Mouse (Mus musculus) myocyte (in vitro differentiated cells): ENCODE measurements around the gene Clec1a.

ENCODE experiments used
- CEBPB ChIP-seq: IDR thresholded peaks from 2 replicates; pipeline ENCODE4 v1.6.1; 2011; ENCODE audit warnings: mild to moderate bottlenecking, moderate library complexity; ENCODE audit not compliant: poor library complexity, insufficient read depth, severe bottlenecking
- E2F4 ChIP-seq: IDR thresholded peaks from one replicate; pipeline ENCODE4 v1.6.1; 2011; ENCODE audit warnings: mild to moderate bottlenecking, control low read depth, moderate library complexity; ENCODE audit not compliant: insufficient read depth
- MAX ChIP-seq: IDR thresholded peaks from one replicate; pipeline ENCODE4 v1.6.1; 2011; ENCODE audit warnings: low read depth, mild to moderate bottlenecking, control low read depth
- MYOD1 ChIP-seq, 3 experiments: IDR thresholded peaks; one replicate each; pipeline ENCODE4 v1.6.1; 2011; ENCODE audit warnings: control low read depth in 2 of 3, low read depth in 2 of 3, mild to moderate bottlenecking in 2 of 3, moderate library complexity in 1 of 3; ENCODE audit not compliant: insufficient read length in 2 of 3, control insufficient read depth in 1 of 3
- POLR2A ChIP-seq: IDR thresholded peaks from one replicate; pipeline ENCODE4 v1.6.1; 2011; ENCODE audit warnings: low read depth, mild to moderate bottlenecking, control low read depth, moderate library complexity; ENCODE audit not compliant: insufficient read length
- POLR2AphosphoS2 ChIP-seq: IDR thresholded peaks from one replicate; pipeline ENCODE4 v1.6.1; 2011; ENCODE audit warnings: low read depth, control low read depth; ENCODE audit not compliant: insufficient read length
- REST ChIP-seq: IDR thresholded peaks from one replicate; pipeline ENCODE4 v1.6.1; 2011; ENCODE audit warnings: mild to moderate bottlenecking, control low read depth, moderate library complexity; ENCODE audit not compliant: insufficient read depth, insufficient read length
- SRF ChIP-seq: IDR thresholded peaks from one replicate; pipeline ENCODE4 v1.6.1; 2011; ENCODE audit warnings: low read depth; ENCODE audit not compliant: control insufficient read depth, insufficient read length
- TCF12 ChIP-seq: IDR thresholded peaks from one replicate; pipeline ENCODE4 v1.6.1; 2011; ENCODE audit warnings: mild to moderate bottlenecking, control low read depth; ENCODE audit not compliant: poor library complexity, insufficient read depth, severe bottlenecking
- USF1 ChIP-seq: IDR thresholded peaks from one replicate; pipeline ENCODE4 v1.6.1; 2011; ENCODE audit warnings: low read depth, mild to moderate bottlenecking, control low read depth, moderate library complexity

GRCm38 (mm10) chr6:129423734-129424072 lies 28.1 kb downstream of the Clec1a start:
- TF ChIP-seq SRF (no peak), POLR2A (no peak), CEBPB (no peak), E2F4 (no peak), MAX (no peak), TCF12 (no peak), MYOD1 (IDR thresholded peaks at IDR 0.05; ENCODE audit: control insufficient read depth in 1 of 3, insufficient read length in 2 of 3, low read depth in 2 of 3) (no peak), USF1 (no peak), REST (no peak), POLR2AphosphoS2 (no peak)
